Mouse (Mus musculus): Measurements from ENCODE around the gene Plekhm3.

DNA sequence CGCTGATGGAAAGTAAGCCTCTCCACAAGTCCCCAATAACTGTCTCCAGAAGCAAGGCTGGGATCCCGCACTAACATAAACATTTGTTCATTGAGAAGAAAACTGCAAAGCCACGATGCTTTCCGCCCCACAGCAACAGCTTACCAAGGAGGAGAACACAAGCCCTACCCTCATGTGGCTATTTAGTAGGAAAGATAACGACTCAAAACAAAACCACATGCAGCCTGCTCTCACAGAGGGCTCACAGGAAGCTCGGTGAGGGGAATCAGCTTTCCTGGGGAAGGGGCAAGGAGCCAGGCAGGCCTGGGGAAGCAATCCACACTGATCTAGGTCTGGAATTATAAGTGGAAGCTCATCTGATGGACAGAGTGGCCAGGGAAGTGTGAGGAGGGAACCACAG, 72.6 kb downstream of the Plekhm3 start:
- TF ChIP-seq POLR2A (IDR thresholded peaks at IDR 0.05; ENCODE audit: control insufficient read depth, low read depth, low read length), result no peak
- TF ChIP-seq CTCF (IDR thresholded peaks at IDR 0.05; ENCODE audit: control insufficient read depth, insufficient read depth, insufficient replicate concordance, low read depth, low read length), result no peak

All from testis, adult 2 months (tissue).